Mouse (Mus musculus) embryonic facial prominence, embryonic 13.5 days (tissue): Measurements from ENCODE around the gene Cog2. TPM values are rescaled to one million over a fixed set of nuclear protein-coding genes. Genes with fewer than 3 reads are reported as not detected.

Experiments
- ATAC-seq: fragments of 200-750 bp; cut with Nextera tagmentation; 2 replicates; pipeline ENCODE4 v1.8.0; 2017; ENCODE audit warnings: low read depth; ENCODE audit not compliant: insufficient number of reproducible peaks, insufficient read depth, low FRiP score, low TSS enrichment
- H3K27ac ChIP-seq: fragments of 300-500 bp; sonication (generic); 2 replicates; pipeline ENCODE4 v1.5.1; 2015; ENCODE audit warnings: moderate library complexity, mild to moderate bottlenecking, inconsistent platforms
- H3K27me3 ChIP-seq: fragments of 300-500 bp; sonication (generic); 2 replicates; pipeline ENCODE4 v1.6.1; 2015; ENCODE audit warnings: mild to moderate bottlenecking, inconsistent platforms
- H3K36me3 ChIP-seq: fragments of 300-500 bp; sonication (generic); 2 replicates; pipeline ENCODE4 v1.6.1; 2015; ENCODE audit warnings: mild to moderate bottlenecking, inconsistent platforms
- H3K4me1 ChIP-seq: fragments of 300-500 bp; sonication (generic); 2 replicates; pipeline ENCODE4 v1.6.1; 2015; ENCODE audit warnings: inconsistent platforms
- H3K4me2 ChIP-seq: fragments of 300-500 bp; sonication (generic); 2 replicates; pipeline ENCODE4 v1.6.1; 2015; ENCODE audit warnings: moderate library complexity, mild to moderate bottlenecking, inconsistent platforms
- H3K4me3 ChIP-seq: fragments of 300-500 bp; sonication (generic); 2 replicates; pipeline ENCODE4 v1.5.1; 2015; ENCODE audit warnings: mild to moderate bottlenecking, inconsistent platforms
- H3K9ac ChIP-seq: fragments of 300-500 bp; sonication (generic); 2 replicates; pipeline ENCODE4 v1.6.1; 2015; ENCODE audit warnings: mild to moderate bottlenecking, inconsistent platforms
- H3K9me3 ChIP-seq: fragments of 300-500 bp; sonication (generic); 2 replicates; pipeline ENCODE4 v1.6.1; 2016; ENCODE audit warnings: inconsistent platforms
- WGBS: fragments of 180-500 bp; shearing (Covaris S2); methylation state at CpG from one replicate; pipeline ENCODE4 v1.1.7; 2015; ENCODE audit warnings: mixed read lengths; 5-methylcytosine and 5-hydroxymethylcytosine counted together
- polyA plus RNA-seq: library from polyadenylated mRNA; unstranded; fragments of >200 nt; fragmentation: Nextera tagmentation; extraction: Ambion mirVana; gene quantifications from 2 replicates; pipeline ENCODE4 v1.2.1, GENCODE M21; 2015

The Cog2 gene
- polyA plus RNA-seq, 1 experiment from 2014 or later, result 39.7 TPM

DNA sequence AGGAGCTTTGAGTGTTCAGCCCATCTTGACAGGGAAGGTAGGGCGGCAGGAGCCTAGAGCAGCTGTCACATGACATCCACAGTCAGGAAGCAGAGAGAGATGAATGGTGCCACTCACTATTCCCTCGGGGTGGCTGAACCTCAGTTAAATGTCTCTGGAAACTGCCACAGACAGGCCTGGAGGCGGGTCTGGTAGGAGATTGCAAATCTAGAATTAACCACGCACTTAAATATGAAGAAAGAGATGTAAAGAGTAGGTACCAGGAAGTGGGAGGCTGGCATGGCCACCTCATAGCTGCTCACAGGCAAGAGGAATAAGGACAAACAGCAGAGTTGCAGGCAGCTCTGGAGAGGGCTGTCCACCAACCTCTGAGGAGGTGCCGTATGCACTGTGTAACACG is 3.4 kb upstream of the Cog2 start:
- no peak overlapping the region for H3K9ac ChIP-seq
- H3K4me1 ChIP-seq, result peaks cover 13% of the 10 kb centered on the region
- no peak overlapping the region for H3K4me3 ChIP-seq
- ATAC-seq, result no peak
- no peaks in the 10 kb centered on the region for H3K36me3 ChIP-seq
- H3K27me3 ChIP-seq, result no peaks in the 10 kb centered on the region; the same call in 1 of the 2 replicates
- H3K9me3 ChIP-seq, result no peaks in the 10 kb centered on the region
- H3K27ac ChIP-seq, result no peak overlapping the region
- H3K4me2 ChIP-seq, result no peak overlapping the region
- WGBS, result 67% methylated on average over 6 of the region's 6 CpGs

GRCm38 (mm10) chr8:124521946-124522345 is 1.4 kb downstream of the Cog2 start:
- H3K36me3 ChIP-seq, result peaks cover 21% of the 10 kb centered on the region
- no peak for ATAC-seq
- peak overlapping the region; percentile 87 for H3K4me3 ChIP-seq
- WGBS, result 87% methylated on average over 6 of the region's 6 CpGs
- peak overlapping the region; percentile 86 for H3K4me2 ChIP-seq
- H3K27me3 ChIP-seq, result no peaks in the 10 kb centered on the region
- H3K9ac ChIP-seq, result peak overlapping the region; percentile 93
- H3K9me3 ChIP-seq, result no peaks in the 10 kb centered on the region
- H3K4me1 ChIP-seq, result peaks cover 15% of the 10 kb centered on the region
- H3K27ac ChIP-seq, result no peak overlapping the region

DNA sequence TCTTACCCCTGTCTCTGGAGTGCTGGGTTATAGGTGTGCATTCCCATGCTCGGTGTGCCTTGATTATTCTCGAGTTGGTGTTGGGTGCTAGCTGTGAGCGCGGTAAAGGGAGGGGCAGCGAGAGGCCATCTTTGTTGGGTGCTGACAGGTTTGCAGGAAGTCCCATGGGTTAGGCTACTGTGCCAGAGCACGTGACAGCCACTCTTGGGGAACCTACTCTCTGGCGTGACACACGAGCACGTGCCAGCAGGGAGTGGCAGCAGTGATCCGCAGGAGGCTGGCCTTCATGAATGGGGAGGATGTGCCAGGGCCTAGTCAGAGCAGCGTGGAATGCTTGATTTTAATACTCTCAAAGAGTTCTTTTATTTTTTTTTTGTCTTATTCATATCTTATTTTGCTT is 5.7 kb downstream of the Cog2 start:
- Histone ChIP-seq H3K27ac (no peak overlapping the region), H3K9me3 (no peaks in the 10 kb centered on the region), H3K9ac (no peak overlapping the region), H3K4me1 (peaks cover 10% of the 10 kb centered on the region), H3K27me3 (no peaks in the 10 kb centered on the region), H3K4me3 (no peak overlapping the region), H3K4me2 (no peak overlapping the region), H3K36me3 (peaks cover 56% of the 10 kb centered on the region)
- 93% methylated on average over 11 of the region's 11 CpGs for WGBS
- ATAC-seq, result no peak

GRCm38 (mm10) chr8:124530076-124530475 is 9.5 kb downstream of the Cog2 start:
- Histone ChIP-seq H3K4me3 (no peak overlapping the region), H3K9me3 (no peaks in the 10 kb centered on the region), H3K27me3 (no peaks in the 10 kb centered on the region), H3K4me1 (no peaks in the 10 kb centered on the region), H3K27ac (no peak overlapping the region), H3K9ac (no peak overlapping the region), H3K36me3 (peaks cover 89% of the 10 kb centered on the region), H3K4me2 (no peak overlapping the region)
- ATAC-seq, result no peak
- 88% methylated on average over 14 of the region's 14 CpGs for WGBS

DNA sequence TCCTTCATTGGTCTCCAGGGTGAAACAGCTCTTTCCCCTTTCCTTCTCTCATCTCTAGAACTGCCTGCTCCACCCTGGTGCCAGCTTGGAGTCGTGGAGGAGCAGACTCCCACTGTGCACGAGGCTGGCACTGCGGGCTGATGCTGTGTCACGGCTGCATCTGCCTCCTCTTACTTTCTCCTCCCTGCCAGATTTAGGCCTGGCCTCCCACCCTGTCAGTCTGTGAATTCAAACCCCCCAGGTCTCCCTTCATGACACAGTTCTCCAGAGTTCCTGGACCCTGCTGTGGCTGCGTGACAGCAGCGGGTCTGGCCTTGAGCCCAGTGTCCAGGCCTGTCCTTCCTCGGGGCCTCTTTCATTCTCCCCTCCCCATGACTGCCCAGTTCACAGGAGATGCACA is 10.0 kb downstream of the Cog2 start:
- Histone ChIP-seq H3K36me3 (peaks cover 91% of the 10 kb centered on the region), H3K4me1 (no peaks in the 10 kb centered on the region), H3K27ac (no peak overlapping the region), H3K27me3 (no peaks in the 10 kb centered on the region), H3K9ac (no peak overlapping the region), H3K9me3 (no peaks in the 10 kb centered on the region), H3K4me3 (no peak overlapping the region), H3K4me2 (no peak overlapping the region)
- no peak for ATAC-seq
- 86% methylated on average over 7 of the region's 7 CpGs for WGBS

GRCm38 (mm10) chr8:124530996-124531395 is 10.4 kb downstream of the Cog2 start:
- ATAC-seq, result no peak
- Histone ChIP-seq H3K9ac (no peak overlapping the region), H3K4me3 (no peak overlapping the region), H3K9me3 (no peaks in the 10 kb centered on the region), H3K4me1 (no peaks in the 10 kb centered on the region), H3K27ac (no peak overlapping the region), H3K4me2 (no peak overlapping the region), H3K27me3 (no peaks in the 10 kb centered on the region), H3K36me3 (peaks cover 91% of the 10 kb centered on the region)
- WGBS, result 84% methylated on average over 4 of the region's 4 CpGs

GRCm38 (mm10) chr8:124532626-124533025 is 12.1 kb downstream of the Cog2 start:
- no peaks in the 10 kb centered on the region for H3K9me3 ChIP-seq
- WGBS, result 88% methylated on average over 3 of the region's 3 CpGs
- no peak overlapping the region for H3K9ac ChIP-seq
- peaks cover 82% of the 10 kb centered on the region for H3K36me3 ChIP-seq
- H3K4me1 ChIP-seq, result no peaks in the 10 kb centered on the region
- no peak overlapping the region for H3K4me3 ChIP-seq
- no peak for ATAC-seq
- H3K27ac ChIP-seq, result no peak overlapping the region
- no peaks in the 10 kb centered on the region for H3K27me3 ChIP-seq
- H3K4me2 ChIP-seq, result no peak overlapping the region

GRCm38 (mm10) chr8:124535451-124535850 is 14.9 kb downstream of the Cog2 start:
- Histone ChIP-seq H3K9ac (no peak overlapping the region), H3K27me3 (no peaks in the 10 kb centered on the region), H3K4me3 (no peak overlapping the region), H3K4me1 (no peaks in the 10 kb centered on the region), H3K9me3 (no peaks in the 10 kb centered on the region), H3K4me2 (no peak overlapping the region), H3K36me3 (peaks cover 90% of the 10 kb centered on the region), H3K27ac (no peak overlapping the region)
- no peak for ATAC-seq
- 93% methylated on average over 5 of the region's 5 CpGs for WGBS

DNA sequence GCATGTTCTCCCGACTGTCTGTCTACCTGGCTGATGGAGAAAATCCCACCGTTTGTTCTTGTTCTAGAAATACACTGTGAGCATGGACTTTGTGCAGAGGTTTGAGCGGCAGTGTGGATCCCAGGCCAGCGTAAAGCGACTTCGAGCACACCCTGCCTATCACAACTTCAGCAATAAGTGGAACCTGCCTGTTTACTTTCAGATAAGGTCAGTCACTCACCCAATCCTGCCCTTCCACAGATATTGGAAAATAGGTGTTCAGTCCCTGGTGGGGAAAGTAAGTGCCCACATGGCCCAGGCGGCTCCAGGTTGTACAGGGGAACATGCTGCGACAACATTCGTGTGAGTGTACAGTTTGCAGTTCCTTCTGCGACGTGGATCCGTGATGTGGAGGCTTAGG is 20.3 kb downstream of the Cog2 start:
- no peak for ATAC-seq

GRCm38 (mm10) chr8:124542001-124542400 is 21.4 kb downstream of the Cog2 start:
- Histone ChIP-seq H3K9me3 (no peaks in the 10 kb centered on the region), H3K4me1 (no peaks in the 10 kb centered on the region), H3K27ac (no peak overlapping the region), H3K4me3 (no peak overlapping the region), H3K27me3 (no peaks in the 10 kb centered on the region), H3K36me3 (peaks cover 96% of the 10 kb centered on the region), H3K4me2 (no peak overlapping the region), H3K9ac (no peak overlapping the region)
- ATAC-seq, result no peak
- 93% methylated on average over 4 of the region's 4 CpGs for WGBS

More for the DNA sequence above, 20.3 kb downstream of the Cog2 start:
- Histone ChIP-seq H3K27me3 (no peaks in the 10 kb centered on the region), H3K4me1 (no peaks in the 10 kb centered on the region), H3K9me3 (no peaks in the 10 kb centered on the region), H3K9ac (no peak overlapping the region), H3K27ac (no peak overlapping the region), H3K4me3 (no peak overlapping the region), H3K36me3 (peaks cover 91% of the 10 kb centered on the region), H3K4me2 (no peak overlapping the region)
- WGBS, result 91% methylated on average over 12 of the region's 12 CpGs

DNA sequence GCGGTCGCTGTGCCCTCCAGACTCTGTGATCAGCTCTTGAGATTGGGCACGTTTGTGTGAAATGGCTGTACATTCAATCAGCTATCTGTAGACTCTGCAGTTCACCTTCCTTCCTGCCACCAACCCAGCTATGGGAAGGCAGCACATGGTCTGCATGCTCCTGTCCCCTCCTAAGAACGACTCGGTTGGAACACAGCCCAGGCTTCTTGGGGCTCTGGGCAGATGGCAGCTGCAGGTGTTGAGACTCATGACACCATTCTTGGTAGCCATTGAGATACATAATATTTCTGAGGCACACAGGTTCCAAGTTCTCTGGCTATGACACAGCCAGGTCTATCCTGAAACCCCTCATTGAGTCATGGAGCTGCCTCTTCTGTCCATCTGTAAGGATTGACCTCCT is 22.7 kb downstream of the Cog2 start:
- no peak for ATAC-seq
- H3K4me2 ChIP-seq, result no peak overlapping the region
- H3K4me1 ChIP-seq, result no peaks in the 10 kb centered on the region
- H3K36me3 ChIP-seq, result peaks cover 99% of the 10 kb centered on the region
- H3K27me3 ChIP-seq, result no peaks in the 10 kb centered on the region
- H3K4me3 ChIP-seq, result no peak overlapping the region
- no peak overlapping the region for H3K27ac ChIP-seq
- WGBS, result 95% methylated on average over 5 of the region's 5 CpGs
- H3K9me3 ChIP-seq, result no peaks in the 10 kb centered on the region
- no peak overlapping the region for H3K9ac ChIP-seq

- peaks cover 97% of the 10 kb centered on the region for H3K36me3 ChIP-seq
- H3K4me1 ChIP-seq, result no peaks in the 10 kb centered on the region
- 88% methylated on average over 6 of the region's 6 CpGs for WGBS
- H3K9me3 ChIP-seq, result no peaks in the 10 kb centered on the region
- H3K27me3 ChIP-seq, result no peaks in the 10 kb centered on the region
- H3K4me3 ChIP-seq, result no peak overlapping the region
- no peak overlapping the region for H3K4me2 ChIP-seq
- H3K27ac ChIP-seq, result no peak overlapping the region
- no peak for ATAC-seq
- H3K9ac ChIP-seq, result no peak overlapping the region
Observed at GRCm38 (mm10) chr8:124546371-124546770, 25.8 kb downstream of the Cog2 start.

DNA sequence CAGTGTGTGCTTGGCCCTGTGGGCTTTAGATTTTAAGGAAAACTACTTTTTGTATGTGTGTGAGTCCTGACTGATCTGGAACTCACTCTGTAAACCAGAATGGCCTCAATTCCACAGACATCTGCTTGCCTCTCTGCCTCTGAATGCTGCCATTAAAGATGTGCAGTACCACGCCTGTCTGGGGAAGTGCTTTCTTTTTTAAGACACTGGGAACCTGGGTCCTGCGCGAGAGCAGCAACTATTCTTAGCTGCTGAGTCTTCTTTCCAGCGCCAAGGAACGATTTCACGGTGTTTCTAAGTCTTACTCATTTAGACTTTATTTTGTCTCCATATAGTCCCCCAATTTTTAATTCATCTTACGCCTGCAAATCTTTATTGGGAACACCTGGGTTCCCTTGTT is 26.2 kb downstream of the Cog2 start:
- WGBS, result 88% methylated on average over 7 of the region's 7 CpGs
- Histone ChIP-seq H3K4me3 (no peak overlapping the region), H3K9me3 (no peaks in the 10 kb centered on the region), H3K36me3 (peaks cover 97% of the 10 kb centered on the region), H3K27me3 (no peaks in the 10 kb centered on the region), H3K4me2 (no peak overlapping the region), H3K27ac (no peak overlapping the region), H3K9ac (no peak overlapping the region), H3K4me1 (no peaks in the 10 kb centered on the region)
- ATAC-seq, result no peak
